Mouse (Mus musculus) forebrain, embryonic 13.5 days (tissue): ENCODE results near the gene Ubl4b. TPM values are rescaled to one million over a fixed set of nuclear protein-coding genes. Genes with fewer than 3 reads are reported as not detected.
A peak's percentile ranks its signal among the peaks of the same experiment; 100 is the strongest.

Experiments
- ATAC-seq: fragments of 200-750 bp; cut with Nextera tagmentation; 2 replicates; pipeline ENCODE4 v1.8.0; 2017
- H3K27ac ChIP-seq: fragments of 300-500 bp; sonication (generic); 2 replicates; pipeline ENCODE4 v1.5.1; 2015; ENCODE audit warnings: inconsistent platforms, mild to moderate bottlenecking, moderate library complexity
- H3K27me3 ChIP-seq: fragments of 300-500 bp; sonication (generic); 2 replicates; pipeline ENCODE4 v1.6.1; 2015; ENCODE audit warnings: mild to moderate bottlenecking, inconsistent platforms
- H3K36me3 ChIP-seq: fragments of 300-500 bp; sonication (generic); 2 replicates; pipeline ENCODE4 v1.6.1; 2015; ENCODE audit warnings: mild to moderate bottlenecking, inconsistent platforms; ENCODE audit not compliant: poor library complexity, severe bottlenecking
- H3K4me1 ChIP-seq: fragments of 300-500 bp; sonication (generic); 2 replicates; pipeline ENCODE4 v1.6.1; 2015; ENCODE audit warnings: inconsistent platforms
- H3K4me2 ChIP-seq: fragments of 300-500 bp; sonication (generic); 2 replicates; pipeline ENCODE4 v1.6.1; 2015; ENCODE audit warnings: inconsistent platforms, mild to moderate bottlenecking, moderate library complexity
- H3K4me3 ChIP-seq: fragments of 300-500 bp; sonication (generic); 2 replicates; pipeline ENCODE4 v1.5.1; 2015; ENCODE audit warnings: mild to moderate bottlenecking, inconsistent platforms
- H3K9ac ChIP-seq: fragments of 300-500 bp; sonication (generic); 2 replicates; pipeline ENCODE4 v1.6.1; 2015; ENCODE audit warnings: mild to moderate bottlenecking, inconsistent platforms
- H3K9me3 ChIP-seq: fragments of 300-500 bp; sonication (generic); replicated peaks from 2 replicates; pipeline ENCODE4 v1.6.1; 2016; ENCODE audit warnings: inconsistent platforms
- WGBS: fragments of 180-500 bp; shearing (Covaris S2); methylation state at CpG from one replicate; pipeline ENCODE4 v1.1.7; 2015; 5-methylcytosine and 5-hydroxymethylcytosine counted together
- polyA plus RNA-seq: library from polyadenylated mRNA; unstranded; fragments of >200 nt; fragmentation: Nextera tagmentation; extraction: Ambion mirVana; gene quantifications from 2 replicates; pipeline ENCODE4 v1.2.1, GENCODE M21; 2015

The Ubl4b gene
- polyA plus RNA-seq, 1 experiment from 2014 or later, result not detected

DNA sequence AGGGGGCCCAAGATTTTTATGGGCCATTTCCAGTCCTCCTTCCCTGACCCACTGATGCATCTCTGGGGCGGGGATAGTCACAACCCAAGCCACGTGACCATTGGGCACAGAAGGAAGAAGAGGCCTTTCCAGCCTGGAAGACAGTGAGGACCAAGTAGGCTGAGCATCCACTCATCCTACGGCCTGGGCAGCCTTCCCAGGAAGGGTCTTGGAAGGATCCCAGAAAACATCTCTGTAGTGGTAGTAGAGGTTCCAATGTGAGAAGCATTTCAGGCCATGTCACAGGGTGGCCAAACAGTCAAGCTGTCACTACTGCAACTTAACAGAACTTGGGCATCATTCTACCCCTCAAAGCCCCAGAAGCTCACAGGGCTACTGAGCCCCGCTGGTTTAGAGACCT is 7.7 kb upstream of the Ubl4b start:
- Histone ChIP-seq H3K9me3 (no peaks in the 10 kb centered on the region), H3K27ac (no peak overlapping the region), H3K4me2 (no peak overlapping the region), H3K4me1 (no peaks in the 10 kb centered on the region), H3K4me3 (no peak overlapping the region), H3K27me3 (peaks cover 4% of the 10 kb centered on the region; the same call in 1 of the 2 replicates), H3K36me3 (no peaks in the 10 kb centered on the region), H3K9ac (no peak overlapping the region)
- WGBS, result 79% methylated on average over 4 of the region's 4 CpGs
- no peak for ATAC-seq

DNA sequence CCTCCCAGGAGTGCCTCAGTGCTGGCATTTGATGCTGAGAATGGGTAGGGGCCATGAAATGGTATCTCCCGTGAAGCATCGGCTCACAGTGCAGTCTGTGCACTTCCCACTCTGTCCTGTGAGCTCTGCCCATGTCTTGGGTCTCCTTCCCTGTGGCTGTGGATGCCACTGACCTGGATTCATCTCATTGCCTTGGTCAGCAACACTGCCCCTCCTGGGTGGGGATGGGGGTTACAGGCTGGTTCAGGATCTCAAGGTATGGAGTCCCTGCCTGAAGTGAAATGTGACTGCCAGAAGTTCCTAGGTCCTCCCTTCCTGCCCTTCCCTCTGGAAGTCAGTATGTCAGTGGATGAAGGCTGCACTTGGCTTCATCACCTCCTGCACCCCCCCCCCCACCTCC is 7.2 kb upstream of the Ubl4b start:
- no peaks in the 10 kb centered on the region for H3K4me1 ChIP-seq
- 82% methylated on average over 2 of the region's 2 CpGs for WGBS
- H3K4me3 ChIP-seq, result no peak overlapping the region
- peaks cover 4% of the 10 kb centered on the region; the same call in 1 of the 2 replicates for H3K27me3 ChIP-seq
- no peaks in the 10 kb centered on the region for H3K36me3 ChIP-seq
- no peaks in the 10 kb centered on the region for H3K9me3 ChIP-seq
- ATAC-seq, result no peak
- H3K27ac ChIP-seq, result no peak overlapping the region
- H3K4me2 ChIP-seq, result no peak overlapping the region
- no peak overlapping the region for H3K9ac ChIP-seq

DNA sequence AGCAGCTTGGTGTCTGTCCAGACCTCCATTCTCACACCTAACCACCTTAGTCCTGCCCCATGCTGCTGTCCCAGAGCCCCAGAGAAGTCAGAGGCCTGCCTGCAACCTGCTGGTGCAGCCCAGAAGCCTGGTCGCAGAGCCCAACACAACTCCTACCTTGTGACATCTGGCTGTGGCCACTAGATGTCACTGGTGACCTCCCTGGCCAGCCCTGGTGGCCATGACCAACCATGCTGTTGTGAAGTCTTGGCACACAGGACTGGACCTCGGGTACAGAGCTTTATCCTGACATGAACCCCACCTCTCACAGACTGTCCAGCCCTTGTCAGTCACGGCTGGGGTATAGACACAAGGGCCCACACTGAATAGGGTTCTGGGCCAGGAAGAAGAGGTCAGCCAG is 4.3 kb upstream of the Ubl4b start:
- Histone ChIP-seq H3K27ac (no peak overlapping the region), H3K9me3 (no peaks in the 10 kb centered on the region), H3K4me1 (no peaks in the 10 kb centered on the region), H3K4me2 (no peak overlapping the region), H3K27me3 (no peaks in the 10 kb centered on the region), H3K36me3 (no peaks in the 10 kb centered on the region), H3K4me3 (no peak overlapping the region), H3K9ac (no peak overlapping the region)
- 15% methylated on average over 3 of the region's 3 CpGs for WGBS
- ATAC-seq, result peak; percentile 50; the same call in 1 of the 2 replicates

DNA sequence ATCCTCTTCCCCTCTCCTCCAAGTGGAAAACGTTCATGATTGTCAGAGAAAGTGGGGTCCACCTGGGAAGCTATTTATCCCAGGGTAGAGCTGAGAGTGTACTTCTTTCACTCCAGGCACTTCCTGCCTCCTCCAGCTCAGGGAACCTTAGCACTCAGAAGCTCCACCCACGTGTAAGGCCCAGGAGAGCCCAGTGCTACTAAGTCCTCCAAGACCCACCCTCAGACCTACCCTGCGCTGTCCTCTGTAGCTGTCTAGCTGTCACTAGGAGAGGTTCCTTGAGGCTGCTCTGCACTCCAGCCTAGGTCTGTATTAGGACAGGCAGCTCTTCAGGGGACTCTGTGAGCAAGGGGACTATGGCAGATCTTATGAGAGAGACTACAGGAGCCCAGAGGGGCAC is 3.9 kb upstream of the Ubl4b start:
- no peak for ATAC-seq
- 41% methylated on average over 3 of the region's 3 CpGs for WGBS

DNA sequence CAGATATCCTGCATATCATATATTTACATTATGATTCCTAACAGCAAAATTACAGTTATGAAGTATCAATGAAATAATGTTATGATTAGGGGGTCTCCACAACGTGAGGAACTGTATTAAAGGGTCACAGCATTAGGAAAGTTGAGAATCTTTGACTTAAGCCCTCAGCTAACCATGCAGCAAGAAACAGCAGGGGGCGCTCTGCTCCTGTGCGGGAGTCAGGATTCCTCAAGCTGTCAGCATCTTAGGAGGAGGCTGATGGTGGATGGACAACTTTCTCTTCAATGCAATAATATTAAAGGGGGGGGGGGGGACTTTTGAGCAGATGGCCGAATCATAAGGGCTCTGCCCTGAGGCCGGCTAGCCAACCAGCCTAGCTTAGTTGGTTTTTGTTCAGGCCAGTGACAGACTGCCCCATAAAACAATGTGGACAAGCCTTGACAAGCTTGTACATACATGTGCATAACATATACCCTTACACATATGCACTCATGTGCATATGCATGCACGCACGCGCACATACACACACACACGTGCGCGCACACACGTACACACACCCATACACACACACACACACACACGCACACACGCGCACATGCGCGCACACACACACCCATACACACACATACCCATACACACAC is 4.3 kb downstream of the Ubl4b start:
- Histone ChIP-seq H3K27ac (no peak overlapping the region), H3K27me3 (no peaks in the 10 kb centered on the region), H3K9me3 (no peaks in the 10 kb centered on the region), H3K9ac (no peak overlapping the region), H3K4me2 (no peak overlapping the region), H3K4me1 (peaks cover 8% of the 10 kb centered on the region; the same call in 1 of the 2 replicates), H3K4me3 (no peak overlapping the region), H3K36me3 (no peaks in the 10 kb centered on the region)
- WGBS, result 71% methylated on average over 17 of the region's 17 CpGs
- ATAC-seq, result peak; percentile 62

More for the DNA sequence above, 3.9 kb upstream of the Ubl4b start:
- no peaks in the 10 kb centered on the region for H3K4me1 ChIP-seq
- H3K27ac ChIP-seq, result no peak overlapping the region
- no peak overlapping the region for H3K4me2 ChIP-seq
- no peak overlapping the region for H3K4me3 ChIP-seq
- H3K9me3 ChIP-seq, result no peaks in the 10 kb centered on the region
- no peaks in the 10 kb centered on the region for H3K36me3 ChIP-seq
- H3K27me3 ChIP-seq, result no peaks in the 10 kb centered on the region
- H3K9ac ChIP-seq, result no peak overlapping the region

DNA sequence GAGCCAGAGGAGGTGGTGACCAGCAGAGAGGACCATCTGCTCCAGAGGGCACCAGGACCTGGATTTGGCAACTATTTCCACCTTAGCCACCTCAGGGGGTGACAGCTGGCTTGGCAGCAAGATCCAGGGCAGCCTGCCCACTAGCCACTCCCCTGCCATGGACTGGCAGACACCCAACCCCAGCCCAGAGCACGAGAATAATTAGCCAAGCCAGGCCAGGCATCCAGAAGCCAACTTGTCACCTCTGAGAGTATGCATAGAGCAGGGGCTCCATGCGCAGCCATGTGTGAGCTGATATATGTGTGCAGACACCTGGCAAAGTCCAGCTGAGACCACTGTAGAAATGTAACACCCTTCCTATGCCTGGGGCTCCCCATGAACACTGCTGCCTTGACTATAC is 7.9 kb downstream of the Ubl4b start:
- Histone ChIP-seq H3K27ac (no peak overlapping the region), H3K9me3 (no peaks in the 10 kb centered on the region), H3K9ac (no peak overlapping the region), H3K36me3 (no peaks in the 10 kb centered on the region), H3K4me3 (no peak overlapping the region), H3K27me3 (no peaks in the 10 kb centered on the region), H3K4me1 (peaks cover 8% of the 10 kb centered on the region; the same call in 1 of the 2 replicates), H3K4me2 (no peak overlapping the region)
- 65% methylated on average over 2 of the region's 2 CpGs for WGBS
- peak; percentile 72 for ATAC-seq

DNA sequence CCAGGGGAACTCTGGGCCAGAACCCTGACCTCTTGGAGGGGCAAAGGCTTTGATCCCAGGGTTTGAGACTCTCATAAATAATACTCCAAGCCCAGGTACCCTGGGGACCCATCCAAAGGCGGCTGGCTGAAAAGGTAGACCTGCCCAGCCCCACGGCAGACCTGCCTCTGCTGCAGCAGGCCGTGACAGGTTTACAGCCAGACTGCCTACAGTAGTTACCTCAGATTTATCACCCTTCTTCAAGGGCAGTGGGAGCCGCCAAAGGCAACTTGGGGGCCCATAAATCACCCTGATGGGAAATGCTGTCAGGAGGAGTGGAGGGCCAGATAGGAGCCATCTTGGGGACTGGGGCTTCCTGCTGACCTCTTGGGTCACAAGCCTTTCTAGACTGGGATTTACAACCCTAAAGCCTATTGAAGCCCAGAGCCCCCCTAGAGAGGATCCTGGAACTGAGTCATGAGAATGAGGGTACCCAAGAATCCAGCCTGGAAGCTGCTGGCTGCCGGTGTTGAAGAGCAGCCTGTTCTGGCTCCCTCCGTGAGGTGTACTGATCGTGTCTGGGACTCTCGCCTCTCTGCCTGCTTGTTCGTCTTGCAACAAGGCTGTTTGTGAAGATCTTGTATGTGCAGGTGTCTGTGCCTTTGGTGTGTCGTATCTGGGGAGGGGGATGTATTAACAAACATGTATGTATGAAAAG is 9.0 kb downstream of the Ubl4b start:
- 0 out of 2 replicates have a peak overlapping the region, but pooled peaks have one; percentile 1 for H3K27ac ChIP-seq
- no peaks in the 10 kb centered on the region for H3K27me3 ChIP-seq
- H3K36me3 ChIP-seq, result no peaks in the 10 kb centered on the region
- no peak overlapping the region for H3K4me2 ChIP-seq
- ATAC-seq, result no peak
- no peak overlapping the region for H3K9ac ChIP-seq
- H3K4me1 ChIP-seq, result peaks cover 8% of the 10 kb centered on the region; the same call in 1 of the 2 replicates
- H3K9me3 ChIP-seq, result no peaks in the 10 kb centered on the region
- no peak overlapping the region for H3K4me3 ChIP-seq
- 87% methylated on average over 10 of the region's 10 CpGs for WGBS

DNA sequence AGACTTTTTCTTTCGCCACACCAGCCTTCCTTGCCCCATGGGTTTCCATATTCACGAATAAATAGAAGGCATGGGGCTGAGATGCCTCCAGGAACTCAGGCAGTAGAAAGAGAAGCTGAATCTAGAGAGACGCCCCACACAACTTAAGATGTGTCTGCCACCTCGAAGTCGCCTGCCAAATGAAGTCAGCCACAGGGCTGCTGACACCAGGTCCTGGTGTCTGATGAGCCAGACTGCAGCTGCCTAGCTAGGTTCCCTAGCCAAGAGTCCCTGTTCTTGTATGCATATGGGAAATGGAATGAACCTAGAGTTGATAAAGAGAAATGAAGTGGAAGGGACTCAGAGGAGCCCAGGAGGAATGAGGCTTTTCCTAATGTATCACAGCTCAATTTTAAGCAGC is 9.6 kb downstream of the Ubl4b start:
- no peaks in the 10 kb centered on the region for H3K36me3 ChIP-seq
- no peaks in the 10 kb centered on the region for H3K9me3 ChIP-seq
- H3K27me3 ChIP-seq, result no peaks in the 10 kb centered on the region
- H3K4me2 ChIP-seq, result no peak overlapping the region
- 81% methylated on average over 5 of the region's 5 CpGs for WGBS
- ATAC-seq, result no peak; the same call in 1 of the 2 replicates
- H3K27ac ChIP-seq, result no peak overlapping the region
- no peak overlapping the region for H3K4me3 ChIP-seq
- peaks cover 8% of the 10 kb centered on the region; the same call in 1 of the 2 replicates for H3K4me1 ChIP-seq
- no peak overlapping the region for H3K9ac ChIP-seq

DNA sequence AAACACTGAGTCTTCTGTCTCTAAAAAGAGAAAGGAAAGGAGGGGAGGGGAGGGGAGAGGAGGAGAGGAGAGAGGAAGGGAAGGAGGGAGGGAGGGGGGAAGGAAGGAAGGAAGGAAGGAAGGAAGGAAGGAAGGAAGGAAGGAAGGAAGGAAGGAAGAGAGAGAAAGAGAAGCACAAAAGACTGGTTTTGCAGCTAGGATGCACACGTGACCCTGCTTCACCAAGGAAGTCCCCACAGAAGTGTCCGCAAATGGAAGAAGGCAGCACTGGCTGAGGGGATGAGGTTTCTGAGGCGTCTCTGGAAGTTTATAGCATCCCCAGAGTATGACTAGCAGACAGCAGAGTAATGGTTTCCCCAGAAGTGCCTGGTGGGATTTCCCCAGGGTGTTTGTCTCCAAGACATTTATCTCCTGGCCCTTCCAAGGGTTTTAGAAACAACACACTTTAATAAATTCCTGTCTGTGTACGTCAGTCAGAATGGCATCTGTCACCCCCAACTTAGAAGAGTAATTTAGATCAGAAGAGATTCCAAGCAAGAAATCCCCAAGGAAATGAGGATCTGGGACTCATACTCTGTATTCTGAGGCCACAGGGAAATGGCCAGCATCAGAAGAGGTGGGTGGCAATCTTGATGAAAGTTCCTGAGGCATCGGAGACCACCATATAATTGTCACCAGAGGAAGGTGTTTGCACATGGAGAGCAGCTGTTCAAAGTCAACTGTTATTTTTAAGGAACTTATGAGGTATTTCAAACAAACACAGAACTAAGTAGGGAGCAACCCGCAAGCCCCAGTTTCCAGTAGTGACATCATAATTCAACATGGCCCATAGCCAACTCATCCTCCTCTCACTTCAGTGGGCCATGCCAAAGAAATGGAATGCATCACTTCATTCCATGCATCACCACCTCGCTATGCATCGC is 11.5 kb downstream of the Ubl4b start:
- no peak overlapping the region for H3K4me3 ChIP-seq
- H3K36me3 ChIP-seq, result no peaks in the 10 kb centered on the region
- H3K4me2 ChIP-seq, result no peak overlapping the region
- no peak for ATAC-seq
- WGBS, result 79% methylated on average over 8 of the region's 8 CpGs
- no peak overlapping the region for H3K9ac ChIP-seq
- peaks cover 8% of the 10 kb centered on the region; the same call in 1 of the 2 replicates for H3K4me1 ChIP-seq
- H3K27ac ChIP-seq, result no peak overlapping the region
- H3K27me3 ChIP-seq, result no peaks in the 10 kb centered on the region
- no peaks in the 10 kb centered on the region for H3K9me3 ChIP-seq

DNA sequence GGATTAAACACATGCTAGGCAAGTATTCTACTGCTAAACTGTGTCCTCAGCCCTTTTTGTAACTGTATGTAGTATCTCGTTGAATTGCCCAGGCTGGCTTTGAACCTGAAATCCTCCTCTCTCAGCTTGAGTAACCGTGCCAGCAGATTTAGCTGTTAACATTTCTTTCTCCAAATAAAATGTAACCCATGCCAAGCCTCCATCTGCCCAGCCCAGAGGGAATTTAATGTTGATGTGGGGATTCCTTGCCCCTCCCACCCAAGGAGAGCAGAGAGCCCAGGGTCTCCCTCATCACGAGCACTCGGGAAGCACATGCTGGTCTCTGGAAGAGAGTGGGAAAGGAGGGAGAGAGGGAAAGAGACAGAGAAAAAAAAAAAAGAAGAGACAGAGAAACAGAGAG is 12.3 kb downstream of the Ubl4b start:
- Histone ChIP-seq H3K4me3 (no peak overlapping the region), H3K4me2 (no peak overlapping the region), H3K27me3 (no peaks in the 10 kb centered on the region), H3K4me1 (peaks cover 11% of the 10 kb centered on the region), H3K9me3 (no peaks in the 10 kb centered on the region), H3K9ac (no peak overlapping the region), H3K27ac (no peak overlapping the region), H3K36me3 (no peaks in the 10 kb centered on the region)
- no peak for ATAC-seq
- WGBS, result 61% methylated on average over 4 of the region's 4 CpGs

DNA sequence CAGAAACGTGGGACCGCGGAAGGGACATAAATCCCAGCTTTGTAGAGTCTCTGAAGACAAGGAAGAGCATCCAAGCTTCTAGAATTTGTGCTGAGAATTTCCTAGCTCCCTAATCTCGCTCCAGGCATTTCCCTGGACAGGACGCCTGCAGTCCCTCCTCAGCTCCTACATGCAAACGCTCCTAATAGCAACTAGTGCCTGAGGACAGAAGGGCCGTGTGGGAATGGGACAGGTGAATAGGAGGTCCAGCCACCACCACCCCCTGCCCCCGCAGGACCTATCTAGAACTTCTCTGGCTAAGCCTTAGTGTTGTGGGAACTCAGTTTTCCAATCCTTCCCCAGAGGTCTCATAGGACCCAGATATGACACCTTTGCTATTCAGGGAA is 17.4 kb downstream of the Ubl4b start:
- Histone ChIP-seq H3K27ac (peak overlapping the region; percentile 83), H3K36me3 (no peaks in the 10 kb centered on the region), H3K9me3 (no peaks in the 10 kb centered on the region), H3K27me3 (no peaks in the 10 kb centered on the region), H3K4me2 (peak overlapping the region; percentile 57), H3K4me3 (peak overlapping the region; percentile 22), H3K9ac (peak overlapping the region; percentile 65), H3K4me1 (peaks cover 26% of the 10 kb centered on the region)
- 25% methylated on average over 8 of the region's 8 CpGs for WGBS
- peak; percentile 20 for ATAC-seq
